Comparison of ENCODE assay signal across 9 mouse cellular contexts in genomic region chr2:116820831-116821745, GRCm38 (mm10). TPM values are rescaled to one million over a fixed set of nuclear protein-coding genes. Genes with fewer than 3 reads are reported as not detected.
DNase-seq lines count a peak whose midpoint lies in the region; ATAC-seq and TF ChIP-seq lines count a peak whose summit lies in the region.
"Had no signal": no experiment of that assay in that cellular context is flagged by ENCODE, and none has a peak within 500 bp of the region (broad histone marks: within the 10 kb centered on the region; RNA-seq: fewer than 3 reads in every experiment).

No protein-coding gene starts in this region.

- 43% methylated on average over 13 of the region's 13 CpGs for WGBS in liver, embryonic 14.5 days (ENCODE audit: insufficient replicate concordance)
- 54% methylated on average over 13 of the region's 13 CpGs for WGBS in liver, embryonic 11.5 days
- 34% methylated on average over 13 of the region's 13 CpGs for WGBS in hindbrain, embryonic 14.5 days
- 23% methylated on average over 13 of the region's 13 CpGs for WGBS in midbrain, embryonic 16.5 days

- no peak for TF ChIP-seq POLR2A in cortical plate, adult 2 months (IDR thresholded peaks at IDR 0.05; ENCODE audit: extremely low read depth, insufficient read depth, low read length)

- no peak for DNase-seq in liver, embryonic 14.5 days (ENCODE audit: low read depth in 3 of 3, low spot score in 3 of 3)
- DNase-seq in liver, embryonic 11.5 days (ENCODE audit: low spot score): no peak
- peak; percentile 81 for DNase-seq in hindbrain, embryonic 14.5 days (ENCODE audit: low spot score)
- no peak for DNase-seq in ovary, postnatal 36 days (ENCODE audit: low spot score)

- H3K9ac ChIP-seq in liver, embryonic 14.5 days (replicated peaks): no peak overlapping the region
- H3K9ac ChIP-seq in liver, embryonic 11.5 days (ENCODE audit: low read depth, low read length): no peak overlapping the region
- peak overlapping the region; percentile 29; the same call in 1 of the 2 replicates for H3K9ac ChIP-seq in hindbrain, embryonic 14.5 days
- H3K9ac ChIP-seq in midbrain, embryonic 16.5 days (ENCODE audit: low read depth, low read length): peak overlapping the region; percentile 2; the same call in 1 of the 2 replicates
- H3K9ac ChIP-seq: embryonic facial prominence, embryonic 12.5 days had no signal

- H3K4me1 ChIP-seq in liver, embryonic 14.5 days (replicated peaks; ENCODE audit: control insufficient read depth in 2 of 2, insufficient read depth in 2 of 2, low read length in 1 of 2): no peaks in the 10 kb centered on the region
- H3K4me1 ChIP-seq in liver, embryonic 11.5 days (replicated peaks; ENCODE audit: control insufficient read depth, insufficient read depth, low read length): no peaks in the 10 kb centered on the region
- no peaks in the 10 kb centered on the region for H3K4me1 ChIP-seq in cortical plate, adult 2 months (ENCODE audit: control insufficient read depth, insufficient read depth, low read length)
- peaks cover 21% of the 10 kb centered on the region for H3K4me1 ChIP-seq in hindbrain, embryonic 14.5 days (replicated peaks; ENCODE audit: control insufficient read depth, insufficient read depth, low read length)
- H3K4me1 ChIP-seq in midbrain, embryonic 16.5 days (ENCODE audit: control insufficient read depth, insufficient read depth, low read length): peaks cover 9% of the 10 kb centered on the region

- no peak for ATAC-seq in liver, embryonic 14.5 days (ENCODE audit: insufficient read depth)
- no peak for ATAC-seq in liver, embryonic 11.5 days (replicated peaks; ENCODE audit: low FRiP score)
- ATAC-seq in hindbrain, embryonic 14.5 days (ENCODE audit: low FRiP score): peak; percentile 73
- peak; percentile 74 for ATAC-seq in midbrain, embryonic 16.5 days
- no peak for ATAC-seq in erythroblast, adult 5-6 weeks (replicated peaks; ENCODE audit: low FRiP score, poor library complexity, severe bottlenecking)

- no peaks in the 10 kb centered on the region for H3K9me3 ChIP-seq in liver, embryonic 14.5 days (ENCODE audit: control insufficient read depth, low read length)
- H3K9me3 ChIP-seq in liver, embryonic 11.5 days (ENCODE audit: control insufficient read depth, low read length): no peaks in the 10 kb centered on the region
- no peaks in the 10 kb centered on the region for H3K9me3 ChIP-seq in hindbrain, embryonic 14.5 days (ENCODE audit: control insufficient read depth, low read length)
- H3K9me3 ChIP-seq in midbrain, embryonic 16.5 days (replicated peaks; ENCODE audit: control insufficient read depth, low read length, poor library complexity, severe bottlenecking): no peaks in the 10 kb centered on the region
- H3K9me3 ChIP-seq: embryonic facial prominence, embryonic 12.5 days had no signal

- H3K27ac ChIP-seq in liver, embryonic 14.5 days: no peak overlapping the region
- H3K27ac ChIP-seq in liver, embryonic 11.5 days (ENCODE audit: low read depth, low read length): no peak overlapping the region
- no peak overlapping the region for H3K27ac ChIP-seq in cortical plate, adult 2 months (ENCODE audit: insufficient read depth, low read length)
- H3K27ac ChIP-seq in hindbrain, embryonic 14.5 days: peak overlapping the region; percentile 80
- H3K27ac ChIP-seq in midbrain, embryonic 16.5 days (ENCODE audit: low read length): peak overlapping the region; percentile 51
- H3K27ac ChIP-seq: embryonic facial prominence, embryonic 12.5 days had no signal

- H3K4me2 ChIP-seq in liver, embryonic 14.5 days (ENCODE audit: low read depth): no peak overlapping the region
- no peak overlapping the region for H3K4me2 ChIP-seq in liver, embryonic 11.5 days
- peak overlapping the region; percentile 35 for H3K4me2 ChIP-seq in hindbrain, embryonic 14.5 days (replicated peaks)
- peak overlapping the region; percentile 33 for H3K4me2 ChIP-seq in midbrain, embryonic 16.5 days (ENCODE audit: low read length)
- H3K4me2 ChIP-seq: embryonic facial prominence, embryonic 12.5 days had no signal

- no peaks in the 10 kb centered on the region for H3K36me3 ChIP-seq in liver, embryonic 14.5 days (replicated peaks; ENCODE audit: control insufficient read depth, insufficient read depth, low read depth)
- H3K36me3 ChIP-seq in liver, embryonic 11.5 days (ENCODE audit: control insufficient read depth, insufficient read depth, low read length): no peaks in the 10 kb centered on the region
- H3K36me3 ChIP-seq in hindbrain, embryonic 14.5 days (replicated peaks; ENCODE audit: control insufficient read depth, insufficient read depth): no peaks in the 10 kb centered on the region
- no peaks in the 10 kb centered on the region for H3K36me3 ChIP-seq in midbrain, embryonic 16.5 days (ENCODE audit: control insufficient read depth, insufficient read depth, low read length)
- H3K36me3 ChIP-seq: embryonic facial prominence, embryonic 12.5 days had no signal

- TF ChIP-seq EP300 in liver, embryonic 14.5 days (IDR thresholded peaks at IDR 0.05; ENCODE audit: low read depth): no peak

- no peak overlapping the region for H3K4me3 ChIP-seq in liver, embryonic 14.5 days (ENCODE audit: insufficient read depth in 1 of 2, low read depth in 2 of 2, low read length in 2 of 2)
- H3K4me3 ChIP-seq in liver, embryonic 11.5 days (ENCODE audit: low read depth, low read length): no peak overlapping the region
- H3K4me3 ChIP-seq in cortical plate, adult 2 months (ENCODE audit: insufficient read depth, low read length): no peak overlapping the region
- no peak overlapping the region for H3K4me3 ChIP-seq in hindbrain, embryonic 14.5 days (replicated peaks; ENCODE audit: low read length)
- no peak overlapping the region; the same call in 1 of the 2 replicates for H3K4me3 ChIP-seq in midbrain, embryonic 16.5 days (ENCODE audit: low read depth, low read length)
- H3K4me3 ChIP-seq: embryonic facial prominence, embryonic 12.5 days had no signal

- no peaks in the 10 kb centered on the region for H3K27me3 ChIP-seq in liver, embryonic 14.5 days (ENCODE audit: control insufficient read depth, insufficient read depth, low read length)
- no peaks in the 10 kb centered on the region for H3K27me3 ChIP-seq in liver, embryonic 11.5 days (replicated peaks; ENCODE audit: control insufficient read depth, insufficient read depth, low read length)
- H3K27me3 ChIP-seq in hindbrain, embryonic 14.5 days (ENCODE audit: control insufficient read depth, insufficient read depth, low read length): no peaks in the 10 kb centered on the region
- H3K27me3 ChIP-seq in midbrain, embryonic 16.5 days (ENCODE audit: control insufficient read depth, insufficient read depth, low read depth, low read length): no peaks in the 10 kb centered on the region
- H3K27me3 ChIP-seq: embryonic facial prominence, embryonic 12.5 days had no signal

- peak; percentile 7; the same call in 1 of the 2 replicates for TF ChIP-seq CTCF in liver, embryonic 14.5 days (IDR thresholded peaks at IDR 0.05; ENCODE audit: low read depth)
- TF ChIP-seq CTCF in cortical plate, adult 2 months (IDR thresholded peaks at IDR 0.05; ENCODE audit: extremely low read depth, insufficient read depth, low read length): peak; percentile 37

RNA-seq across cellular contexts. Expression of gene Tmco5, which starts 57.4 kb away (rescaled TPM):
- not detected in 2 replicates for polyA plus RNA-seq in liver, embryonic 14.5 days (2012; rRNA removed)
- polyA plus RNA-seq in liver, embryonic 14.5 days (2014; fragmentation: Nextera tagmentation; extraction: Ambion mirVana): not detected in 2 replicates
- not detected in 2 replicates for polyA plus RNA-seq in liver, embryonic 11.5 days (2014; fragmentation: Nextera tagmentation; extraction: Ambion mirVana)
- 2.8 and 3.6 TPM in 2 replicates for polyA plus RNA-seq in cortical plate, adult 2 months (2012; rRNA removed)
- polyA plus RNA-seq in hindbrain, embryonic 14.5 days (2014; fragmentation: Nextera tagmentation; extraction: Ambion mirVana): not detected in 2 replicates
- not detected in 2 replicates for polyA plus RNA-seq in midbrain, embryonic 16.5 days (2015; fragmentation: Nextera tagmentation; extraction: Ambion mirVana)
- not detected in 2 replicates for total RNA-seq in erythroblast, adult 5-6 weeks (2015; ENCODE audit: low replicate concordance)
- not detected in 2 replicates for total RNA-seq in erythroblast, adult 5-6 weeks (2017; ENCODE audit: low replicate concordance)
- polyA plus RNA-seq: embryonic facial prominence, embryonic 12.5 days; spleen, adult 2 months had no signal

Comparison
In these comparisons a context has a peak if more than half of its experiments do, and no peak if none do; other contexts are left out.
1. ATAC-seq: peak in hindbrain, embryonic 14.5 days (single experiment) and midbrain, embryonic 16.5 days (single experiment); none in liver, embryonic 14.5 days (single experiment), liver, embryonic 11.5 days (single experiment) and erythroblast, adult 5-6 weeks (single experiment).
2. H3K27ac ChIP-seq: peak in hindbrain, embryonic 14.5 days (single experiment) and midbrain, embryonic 16.5 days (single experiment); none in liver, embryonic 14.5 days (single experiment), liver, embryonic 11.5 days (single experiment) and cortical plate, adult 2 months (single experiment).
3. H3K4me2 ChIP-seq: peak in hindbrain, embryonic 14.5 days (single experiment) and midbrain, embryonic 16.5 days (single experiment); none in liver, embryonic 14.5 days (single experiment) and liver, embryonic 11.5 days (single experiment).
4. H3K9ac ChIP-seq: peak in hindbrain, embryonic 14.5 days (single experiment) and midbrain, embryonic 16.5 days (single experiment); none in liver, embryonic 14.5 days (single experiment) and liver, embryonic 11.5 days (single experiment).